Mouse (Mus musculus): Measurements from ENCODE around the gene Eif2a.

Eif2a gene

DNA sequence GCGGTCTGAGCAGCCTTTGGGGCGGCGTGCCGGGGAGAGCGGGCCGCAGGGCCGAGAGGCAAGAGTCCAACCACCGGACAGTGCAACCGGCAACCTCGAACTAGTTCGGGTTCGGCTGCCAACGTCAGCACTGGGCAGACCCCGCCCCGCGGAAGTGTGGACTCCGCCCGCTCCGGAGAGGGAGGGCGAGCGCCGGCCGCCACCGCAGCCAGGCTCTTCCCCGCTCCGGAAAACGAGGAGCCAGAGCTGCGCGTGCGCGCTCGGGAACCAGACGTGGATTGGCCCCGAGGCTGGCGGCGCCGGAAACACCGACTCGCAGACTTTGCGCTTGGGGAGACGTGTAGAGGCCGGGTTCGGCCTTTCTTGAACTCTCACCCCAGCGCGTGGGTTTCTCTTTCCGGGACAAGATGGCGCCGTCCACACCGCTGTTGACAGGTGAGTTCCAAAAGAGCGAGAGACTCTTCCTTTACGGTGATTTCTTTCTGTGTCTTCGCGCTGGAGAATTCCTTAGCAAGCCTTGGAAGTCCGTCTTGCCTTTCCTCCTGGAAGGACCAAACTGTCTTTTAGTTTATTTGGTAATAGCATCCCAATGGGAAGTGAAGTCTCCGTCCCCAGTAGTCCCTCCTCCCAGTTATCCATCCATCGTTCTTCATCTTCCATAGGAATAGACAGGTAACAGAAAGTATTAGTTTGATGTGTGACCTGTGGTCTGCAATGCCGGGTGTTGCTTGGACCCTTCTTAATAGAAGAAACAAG lies at the start of gene Eif2a, which contains the start of gene Serp1:
Gene Eif2a, plus strand, starts transcription at position 170 of the 756 bp plus-strand sequence.
Gene Serp1, minus strand, starts transcription at position 241 of the 756 bp plus-strand sequence.
- DNase-seq (ENCODE audit: low read depth, low spot score): peak; percentile 98

DNA sequence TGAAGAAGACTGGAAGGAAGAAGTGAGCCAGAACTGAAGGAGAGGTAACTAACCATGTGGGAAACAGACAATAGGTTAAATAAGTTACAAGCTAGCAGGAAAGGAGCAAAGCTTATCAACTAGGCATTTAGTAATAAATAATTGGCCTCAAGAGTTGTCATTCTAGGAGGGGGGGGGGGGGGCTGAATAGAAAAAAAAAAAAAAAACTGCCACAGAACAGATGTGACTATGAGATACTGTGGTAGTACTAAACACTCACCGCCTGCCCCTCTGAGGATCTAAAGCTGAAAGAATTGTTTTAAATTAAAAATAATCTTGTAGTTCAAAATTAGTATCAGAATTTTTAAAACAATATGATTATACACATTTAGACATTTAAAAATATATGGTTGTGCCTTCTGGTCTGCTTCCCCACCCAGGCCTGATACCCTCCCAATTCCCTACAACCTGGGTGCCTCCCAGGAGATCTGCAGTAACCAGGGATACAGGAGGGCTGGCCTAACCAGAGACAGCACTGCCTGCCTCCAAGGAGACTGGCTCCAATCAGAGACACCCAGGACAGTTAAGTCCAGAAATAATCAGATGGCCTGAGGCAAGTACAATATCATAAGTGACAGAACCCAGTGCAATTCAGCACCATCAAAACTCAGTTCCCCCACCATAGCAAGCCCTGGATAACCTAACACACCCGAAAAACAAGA lies 46.7 kb upstream of the Eif2a start:
- no peak for DNase-seq (ENCODE audit: low read depth, low spot score)

DNA sequence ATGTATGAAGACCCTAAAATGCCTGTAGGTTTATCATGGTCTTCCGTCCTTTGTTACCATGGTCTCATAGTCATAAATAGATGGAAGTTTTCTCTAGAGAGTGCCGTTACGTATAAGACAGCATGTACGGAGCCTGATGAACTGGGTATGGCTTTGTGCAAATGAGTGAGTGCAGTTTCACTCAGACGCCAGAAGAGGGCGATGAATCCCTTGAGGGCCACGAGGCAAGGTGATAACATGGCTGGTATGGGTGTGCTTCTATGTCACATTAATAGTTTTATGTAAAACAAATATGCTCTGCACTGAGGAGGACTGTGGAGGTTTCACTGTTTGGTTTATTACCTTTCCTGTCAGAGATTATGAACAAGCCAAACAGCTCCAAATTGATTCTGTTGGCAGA lies 39.7 kb upstream of the Eif2a start:
- DNase-seq (ENCODE audit: low read depth, low spot score): peak; percentile 24

DNA sequence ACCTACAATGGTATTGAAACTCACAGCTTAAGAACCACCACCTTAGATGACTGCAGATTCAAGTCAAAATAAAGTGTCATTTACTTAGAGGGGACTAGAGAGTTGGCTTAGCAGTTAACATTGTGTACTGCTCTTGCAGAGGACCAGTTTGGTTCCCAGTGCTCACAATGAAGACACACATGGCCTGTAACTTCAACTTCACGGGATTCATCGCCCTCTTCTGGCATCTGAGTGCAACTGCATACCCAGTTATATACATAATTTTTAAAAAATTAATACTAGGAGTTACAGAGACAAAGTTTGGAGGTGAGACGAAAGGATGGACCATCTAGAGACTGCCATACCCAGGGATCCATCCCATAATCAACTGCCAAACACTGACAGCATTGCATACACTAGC lies 38.5 kb upstream of the Eif2a start:
- peak; percentile 38 for DNase-seq (ENCODE audit: low read depth, low spot score)

DNA sequence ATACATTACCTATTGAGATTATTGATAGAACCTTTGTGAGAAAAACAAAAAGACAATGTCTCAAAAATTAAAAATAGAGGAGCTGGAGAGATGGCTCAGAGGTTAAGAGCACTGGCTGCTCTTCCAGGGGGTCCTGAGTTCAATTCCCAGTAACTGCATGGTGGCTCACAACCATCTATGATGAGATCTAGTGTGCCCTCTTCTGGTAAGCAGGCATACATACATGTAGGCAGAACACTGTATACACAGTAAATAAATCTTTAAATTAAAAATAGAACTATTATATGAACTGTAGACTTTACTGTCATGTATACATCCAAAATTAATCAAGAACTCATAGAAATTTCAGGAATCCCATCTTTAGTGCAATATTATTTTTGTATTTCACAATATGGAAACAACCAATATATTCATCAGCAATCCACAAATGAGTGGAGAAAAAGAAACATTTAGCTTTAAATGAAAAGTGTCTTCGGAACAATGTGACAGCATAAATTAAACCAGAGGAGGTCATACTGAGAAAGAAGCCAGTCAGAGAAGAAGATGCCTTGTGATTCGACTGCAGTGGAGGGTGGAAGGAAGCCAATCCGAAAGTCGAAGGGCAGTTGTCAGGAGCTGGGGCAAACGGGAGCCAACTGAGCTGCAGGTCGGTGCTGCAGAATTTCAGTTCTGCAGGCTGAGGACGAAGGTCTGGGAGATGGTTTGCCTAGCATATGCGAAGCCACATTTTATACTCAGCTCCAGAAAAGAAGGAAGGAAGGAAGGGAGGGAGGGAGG lies 37.4 kb upstream of the Eif2a start:
- peak; percentile 29 for DNase-seq (ENCODE audit: low read depth, low spot score)

DNA sequence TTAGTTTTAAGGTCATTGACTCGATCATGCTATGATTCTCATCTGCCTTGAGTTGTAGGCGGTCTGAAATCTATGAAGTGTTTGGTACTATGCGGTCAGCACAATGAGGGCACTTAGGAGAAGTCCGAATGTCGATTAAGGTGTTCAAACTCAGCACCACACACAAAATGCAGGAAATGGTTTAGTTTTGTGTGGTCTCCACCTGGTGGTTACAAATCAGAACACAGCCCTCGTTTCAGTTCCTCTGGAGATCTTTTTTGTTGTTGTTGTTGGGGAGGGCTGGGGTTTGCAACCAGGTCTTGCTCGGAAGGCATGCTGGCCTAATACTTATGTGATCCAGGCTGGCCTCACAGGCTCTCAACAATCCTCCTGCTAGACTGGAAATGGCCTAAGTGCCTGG lies 34.8 kb upstream of the Eif2a start:
- peak; percentile 74 for DNase-seq (ENCODE audit: low read depth, low spot score)

DNA sequence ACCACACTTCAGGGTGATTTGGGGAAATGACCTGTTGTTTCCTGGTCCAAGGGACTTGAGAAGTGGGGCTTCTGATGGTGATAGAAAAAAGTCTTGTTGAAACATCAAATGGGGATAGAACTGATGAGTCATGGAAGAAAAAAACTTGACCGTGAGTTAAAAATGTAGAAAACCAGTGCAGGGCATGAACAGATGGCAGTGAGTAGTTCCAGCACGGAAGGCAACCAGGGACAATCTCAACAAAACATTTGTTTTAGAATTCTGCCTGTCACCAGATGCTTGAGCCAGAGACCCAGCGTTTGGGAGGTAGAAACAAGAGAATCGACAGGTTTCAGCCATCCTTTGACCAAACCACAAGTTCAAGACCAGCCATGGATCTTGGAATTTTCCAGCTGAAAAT lies 32.0 kb upstream of the Eif2a start:
- peak; percentile 22 for DNase-seq (ENCODE audit: low read depth, low spot score)

DNA sequence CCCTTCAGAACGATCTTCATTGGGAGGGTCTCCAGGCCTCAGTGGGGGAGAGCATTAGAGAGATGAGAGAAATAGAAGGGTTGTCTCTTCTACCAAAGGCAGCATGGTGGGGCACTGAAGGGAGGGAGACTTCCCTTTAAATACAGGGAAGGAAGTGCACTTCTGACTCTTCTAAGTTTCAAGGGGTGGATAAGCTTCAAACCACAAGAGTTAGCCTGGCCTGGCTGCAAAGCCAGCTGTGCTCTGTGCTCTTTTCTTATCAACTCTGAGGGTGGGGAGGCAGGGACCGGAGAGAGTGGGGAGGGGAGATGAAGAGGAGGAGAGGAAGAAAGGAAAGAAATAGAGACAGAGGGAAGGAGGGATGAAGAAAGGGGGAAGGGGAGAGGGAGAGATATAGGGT lies 23.7 kb upstream of the Eif2a start:
- no peak for DNase-seq (ENCODE audit: low read depth, low spot score)

DNA sequence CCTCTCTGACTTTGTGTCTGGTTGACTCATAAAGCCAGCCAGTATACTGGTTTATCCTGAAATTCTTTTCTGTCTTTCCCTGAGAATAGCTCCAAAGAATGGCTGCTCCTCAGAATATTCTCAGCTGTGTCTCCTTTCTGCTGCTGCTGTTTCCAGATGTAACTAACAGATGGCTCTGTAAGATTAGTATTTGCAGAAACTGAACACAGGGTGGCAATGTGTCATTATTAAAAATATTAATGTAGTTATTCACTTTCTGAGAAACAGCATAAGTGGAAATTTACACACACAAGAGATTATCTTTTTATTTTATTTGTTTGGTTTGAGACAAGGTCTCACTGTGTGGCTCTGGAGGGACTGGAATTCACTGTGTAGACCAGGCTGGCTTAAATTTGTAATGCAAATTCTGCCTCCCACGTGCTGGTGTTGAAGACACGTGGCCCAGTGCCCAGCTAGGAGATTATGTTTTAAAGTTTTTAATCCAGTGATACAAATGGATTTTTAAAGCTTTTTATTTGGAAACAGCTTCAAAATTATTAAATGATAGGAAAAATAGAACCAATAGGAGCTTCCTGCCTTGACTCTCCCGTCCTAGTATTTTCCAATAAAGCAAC lies 21.8 kb upstream of the Eif2a start:
- DNase-seq (ENCODE audit: low read depth, low spot score): no peak

DNA sequence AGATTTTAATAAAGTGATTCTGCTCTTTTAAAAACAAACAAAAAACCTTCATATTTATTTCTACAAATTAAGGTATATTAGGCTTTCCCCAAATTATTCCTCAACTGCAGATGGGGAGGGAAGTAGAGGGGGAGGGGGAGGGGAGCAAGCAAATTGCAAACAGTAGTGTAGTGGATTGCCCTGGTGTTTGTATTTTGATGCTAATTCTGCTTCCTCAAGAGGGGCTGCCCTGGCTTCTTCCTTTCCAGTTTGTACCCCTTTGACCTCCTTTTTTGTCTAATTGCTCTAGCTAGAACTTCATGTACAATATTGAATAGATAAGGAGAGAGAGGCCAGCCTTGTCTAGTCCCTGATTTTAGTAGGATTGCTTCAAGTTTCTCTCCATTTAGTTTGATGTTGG lies 20.9 kb upstream of the Eif2a start:
- no peak for DNase-seq (ENCODE audit: low read depth, low spot score)

DNA sequence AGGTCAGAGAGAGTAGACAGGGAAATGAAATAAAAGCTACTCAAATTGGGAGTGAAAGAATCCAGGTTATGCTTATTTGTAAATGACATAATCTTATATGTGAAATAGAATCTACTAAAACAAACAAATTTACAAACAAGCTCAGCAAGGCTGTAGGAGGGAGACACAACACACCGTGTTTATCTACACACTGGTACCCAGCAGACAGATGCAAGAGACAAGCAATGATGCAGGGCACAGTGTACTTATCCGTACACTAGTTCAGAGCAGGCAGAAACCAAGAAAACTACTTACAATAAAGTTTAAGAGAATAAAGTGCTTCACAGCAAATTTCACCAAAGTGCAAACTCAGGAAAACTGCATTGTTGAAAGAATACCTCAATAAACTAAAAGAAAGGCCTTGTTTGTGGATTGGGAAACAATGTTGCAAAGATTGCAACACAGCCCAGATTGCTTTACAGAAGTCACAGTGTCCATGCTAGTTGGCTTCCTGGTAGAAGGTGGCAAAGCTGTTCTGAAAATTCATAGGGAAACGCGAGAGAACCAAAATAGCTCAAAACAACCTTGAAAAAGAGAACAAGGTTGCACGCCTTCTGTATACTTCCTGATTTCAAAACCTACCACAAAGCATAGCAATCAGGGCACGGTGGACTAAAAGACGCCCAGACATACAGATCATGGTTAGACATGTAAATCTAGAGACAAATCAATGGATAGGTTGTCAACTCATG lies 17.4 kb upstream of the Eif2a start:
- no peak for DNase-seq (ENCODE audit: low read depth, low spot score)

DNA sequence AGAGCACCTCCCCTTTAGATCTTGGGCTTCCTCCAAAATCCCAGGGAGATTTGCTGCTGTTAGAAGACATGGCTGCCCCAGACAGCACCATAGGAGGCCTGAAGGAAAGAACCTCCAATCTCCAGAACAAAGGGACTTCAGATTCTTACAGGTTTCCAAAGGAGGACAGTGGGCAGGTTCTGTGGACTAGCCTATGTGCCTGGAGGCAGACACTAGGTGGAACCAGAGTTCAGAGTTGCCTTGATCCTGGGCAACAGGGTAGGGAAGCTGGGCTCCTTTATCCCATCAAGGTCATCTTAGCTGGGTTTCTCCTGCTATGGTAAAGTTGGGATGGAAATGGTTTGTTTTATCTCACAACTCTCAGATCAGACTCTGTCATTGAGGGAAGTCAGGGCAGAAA lies 14.0 kb upstream of the Eif2a start:
- DNase-seq (ENCODE audit: low read depth, low spot score): peak; percentile 45

DNA sequence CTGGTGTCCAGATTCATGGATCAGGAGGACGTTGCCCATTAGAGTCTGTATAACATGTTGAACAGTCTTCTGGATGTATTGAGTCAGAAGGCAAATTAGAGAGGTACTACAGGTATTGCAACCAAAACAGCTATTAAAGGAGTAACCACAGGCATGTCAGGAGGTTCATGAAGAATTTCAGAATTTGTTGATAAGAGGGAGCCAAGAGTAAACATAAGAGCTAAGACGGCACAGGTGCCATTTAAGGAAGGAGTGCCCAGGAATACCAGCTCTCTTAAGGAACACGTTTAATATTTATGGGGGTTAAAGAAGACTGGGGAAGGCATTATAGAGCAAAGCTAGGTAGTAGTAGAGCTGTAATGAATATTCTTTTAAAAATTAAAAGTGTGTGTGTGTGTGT lies 12.9 kb upstream of the Eif2a start:
- no peak for DNase-seq (ENCODE audit: low read depth, low spot score)

DNA sequence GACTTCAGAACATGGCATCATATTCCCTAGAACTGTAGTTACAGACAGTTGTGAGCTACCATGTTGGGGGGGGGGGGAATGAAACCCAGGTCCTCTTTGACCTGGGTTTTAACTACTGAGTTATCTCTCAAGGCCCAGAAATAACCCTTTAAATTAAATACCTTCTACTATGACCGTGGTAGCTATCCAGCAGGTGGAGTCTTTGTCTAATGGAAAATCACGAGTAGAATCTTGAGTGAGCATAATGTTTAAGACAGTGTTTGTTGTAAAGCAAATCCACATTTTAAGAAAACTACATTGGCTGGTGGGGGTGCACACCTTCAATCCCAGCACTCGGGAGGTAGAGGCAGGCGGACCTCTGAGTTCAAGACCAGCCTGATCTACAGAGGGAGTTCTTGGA lies 12.1 kb upstream of the Eif2a start:
- no peak for DNase-seq (ENCODE audit: low read depth, low spot score)

DNA sequence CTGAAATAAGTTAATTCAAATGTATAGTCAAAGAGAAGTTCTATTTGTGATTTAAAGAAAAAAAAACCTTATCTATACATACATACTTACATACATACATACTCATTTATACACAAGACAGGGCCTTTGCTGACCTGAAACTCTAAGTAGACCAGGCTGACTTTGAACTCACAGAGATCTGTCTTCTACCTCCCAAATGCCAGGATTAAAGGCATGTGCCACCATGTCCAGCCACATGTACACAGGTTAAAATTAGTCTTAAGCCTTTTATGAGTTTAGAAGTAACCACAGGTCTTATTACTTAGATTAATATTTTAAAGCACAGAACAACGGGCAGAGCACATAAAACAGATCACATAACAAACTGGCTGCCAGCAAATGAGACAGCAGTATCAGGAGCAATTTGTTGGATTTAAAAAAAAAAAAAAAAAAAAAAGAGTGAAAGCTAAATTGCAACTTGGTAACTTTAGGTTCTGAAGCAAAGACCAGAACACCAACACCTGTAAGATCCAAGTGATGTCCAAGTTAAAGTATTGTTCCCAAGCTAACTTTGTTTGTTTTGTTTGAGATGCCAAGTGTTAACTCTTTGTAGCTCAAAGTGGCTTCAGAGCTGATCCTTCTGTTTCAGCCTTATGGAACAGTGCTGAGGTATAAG lies 9.5 kb upstream of the Eif2a start:
- no peak for DNase-seq (ENCODE audit: low read depth, low spot score)

DNA sequence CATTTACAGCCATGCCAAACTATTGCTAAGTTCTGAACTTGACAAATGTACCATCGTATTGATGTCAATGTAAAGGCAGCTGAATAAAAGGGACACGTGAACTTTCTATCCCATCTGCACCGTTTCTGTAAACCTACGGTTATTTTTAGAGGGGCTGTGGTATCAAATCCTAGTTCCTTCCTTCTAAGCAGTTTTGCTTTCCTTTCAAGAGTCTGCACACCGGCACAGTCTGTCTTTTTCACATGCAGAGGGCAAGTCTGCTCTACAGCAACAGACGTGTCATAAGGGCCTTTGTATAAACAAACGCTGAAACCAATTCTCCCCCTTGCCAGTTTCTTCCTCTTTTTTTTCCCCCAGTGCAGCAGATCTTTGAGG lies 9.0 kb upstream of the Eif2a start:
- DNase-seq (ENCODE audit: low read depth, low spot score): no peak

DNA sequence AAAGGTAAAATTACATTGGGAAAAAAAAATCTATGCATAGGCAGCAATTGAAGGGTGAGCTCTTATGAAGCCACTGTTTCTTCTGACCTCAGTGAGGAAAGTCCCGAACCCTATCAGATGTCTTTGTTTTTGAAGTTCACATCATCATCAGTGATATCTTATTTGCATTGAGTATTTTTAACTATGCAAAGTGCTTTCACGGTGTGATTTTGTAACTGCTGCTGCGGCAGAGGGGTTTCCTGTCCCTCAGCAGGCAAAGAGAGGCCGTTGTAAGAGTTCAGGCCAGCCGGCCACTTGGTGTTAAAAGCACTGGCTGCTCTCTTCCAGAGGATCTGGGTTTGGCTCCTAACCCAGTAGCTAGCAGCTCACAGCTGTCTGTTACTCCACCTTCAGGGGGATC lies 8.4 kb upstream of the Eif2a start:
- DNase-seq (ENCODE audit: low read depth, low spot score): no peak

DNA sequence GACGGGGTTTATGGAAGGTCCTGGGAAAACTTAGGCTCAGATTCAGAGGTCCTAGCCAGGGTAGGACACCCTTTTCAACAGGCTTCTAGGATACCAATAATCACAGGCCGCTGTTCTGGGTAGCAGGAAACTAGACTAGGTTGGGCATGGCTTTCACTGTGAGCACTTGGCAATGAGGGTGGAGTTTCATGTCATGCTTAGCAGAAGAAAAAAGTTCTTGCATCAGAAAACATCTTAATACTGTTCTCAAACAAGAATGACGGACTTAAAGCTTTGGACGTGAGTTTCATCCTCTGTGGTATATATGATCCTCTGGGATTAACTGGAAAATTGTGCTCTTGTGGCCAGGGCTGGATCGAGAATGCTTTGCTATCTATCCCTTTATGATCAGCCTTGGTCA lies 7.8 kb upstream of the Eif2a start:
- DNase-seq (ENCODE audit: low read depth, low spot score): no peak

DNA sequence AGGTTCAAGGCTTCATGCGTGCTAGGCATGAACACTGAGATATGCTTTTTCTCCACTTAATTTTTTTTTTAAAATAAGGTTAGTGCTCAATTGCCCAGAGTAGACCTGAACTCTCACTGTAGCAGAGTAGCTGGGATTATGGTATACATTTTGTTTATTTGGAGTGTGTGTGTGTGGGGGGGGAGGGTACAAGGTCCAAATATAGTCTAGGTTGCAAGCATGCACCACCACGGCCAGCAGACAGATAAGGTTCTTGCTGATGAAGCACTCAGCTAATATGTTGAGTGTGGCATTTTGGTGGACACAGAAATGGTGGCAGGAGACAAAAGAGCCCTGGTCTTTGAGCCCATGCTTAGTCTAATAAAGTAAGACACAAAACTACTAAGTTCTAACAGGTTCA lies 6.7 kb upstream of the Eif2a start:
- DNase-seq (ENCODE audit: low read depth, low spot score): no peak

DNA sequence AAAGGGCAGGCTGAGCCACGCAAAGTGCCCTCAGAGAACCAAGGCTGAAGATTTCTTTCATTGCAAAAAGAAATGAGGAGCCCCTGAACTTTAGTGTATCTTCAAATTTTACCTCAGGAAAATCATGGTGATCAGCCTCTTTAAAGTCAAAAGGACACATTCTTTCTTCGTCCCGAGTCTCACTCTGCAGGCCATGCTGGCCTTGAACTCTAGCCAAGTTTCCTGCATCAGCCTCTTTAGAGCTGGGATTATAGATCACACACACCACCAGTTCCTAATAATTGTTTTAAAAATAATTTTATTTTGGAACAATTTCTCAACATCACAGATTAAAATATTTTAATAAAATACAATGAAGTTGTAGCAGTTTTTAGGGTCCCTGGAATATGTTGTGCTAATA lies 6.1 kb upstream of the Eif2a start:
- DNase-seq (ENCODE audit: low read depth, low spot score): no peak

DNA sequence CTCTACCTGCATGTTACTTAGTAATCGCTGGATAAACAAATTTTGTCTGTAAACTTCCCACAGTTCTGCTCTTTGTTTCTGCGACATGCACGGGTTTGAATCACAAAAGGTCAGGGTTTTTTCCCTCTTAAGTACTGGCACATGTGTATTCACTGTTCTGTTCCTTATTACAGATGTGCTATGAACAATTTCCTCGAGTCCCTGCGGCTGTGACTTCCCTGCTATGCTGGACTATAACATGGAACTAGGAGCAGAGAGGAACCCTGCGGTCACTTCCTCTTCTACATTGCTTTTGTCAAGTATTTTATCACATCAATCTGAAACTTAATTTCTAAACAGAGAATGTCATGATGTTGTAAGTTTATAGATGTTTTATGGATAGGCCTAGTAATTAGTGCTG lies 5.3 kb upstream of the Eif2a start:
- DNase-seq (ENCODE audit: low read depth, low spot score): no peak

All from 3T3-L1 (cell line).